8 mouse cellular contexts compared by ENCODE assay signal in the genomic region with DNA sequence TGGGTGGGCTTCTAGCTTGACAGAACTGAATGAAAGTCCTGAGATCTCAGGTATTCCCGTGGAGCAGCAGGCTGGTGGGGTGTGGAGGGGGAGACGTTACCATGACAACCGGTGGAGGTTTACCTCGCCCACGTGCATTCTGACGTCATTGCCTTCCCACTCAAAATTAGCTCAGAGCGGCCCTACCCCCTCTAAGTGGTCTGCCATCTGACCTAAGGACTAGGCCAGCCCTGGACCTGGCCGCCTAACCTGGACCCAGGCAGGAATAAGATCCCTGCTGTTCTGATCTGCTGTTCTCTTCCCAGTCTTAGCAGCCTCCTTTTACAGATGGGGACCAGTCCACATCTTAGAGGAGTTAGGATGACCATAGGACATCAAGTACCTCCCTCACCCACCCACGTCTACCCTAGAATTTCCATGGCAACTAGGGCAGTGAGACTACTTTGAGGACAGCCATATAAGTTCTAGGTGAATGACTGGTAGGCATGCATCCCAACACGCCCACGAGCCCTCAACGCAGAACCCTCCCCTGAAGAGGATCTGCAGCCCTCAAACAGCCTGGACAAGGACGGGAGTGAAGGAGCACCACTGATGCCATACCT. TPM values are rescaled to one million over a fixed set of nuclear protein-coding genes. Genes with fewer than 3 reads are reported as not detected.
DNase-seq lines count a peak whose midpoint lies in the region; ATAC-seq and TF ChIP-seq lines count a peak whose summit lies in the region.

No protein-coding gene starts in this region.

- H3K27ac ChIP-seq in heart, adult 2 months, result no peak overlapping the region
- H3K27ac ChIP-seq in embryonic facial prominence, embryonic 14.5 days (replicated peaks; ENCODE audit: low read depth, low read length), result no peak overlapping the region
- no peak overlapping the region for H3K27ac ChIP-seq in intestine, embryonic 15.5 days
- no peak overlapping the region for H3K27ac ChIP-seq in liver, embryonic 15.5 days (replicated peaks)
- H3K27ac ChIP-seq in stomach, embryonic 15.5 days, result no peak overlapping the region

- intact Hi-C loops in heart, adult 2 months (cut with DNase I), result no loop called here

- peak overlapping the region; percentile 85 for H3K4me2 ChIP-seq in embryonic facial prominence, embryonic 14.5 days (ENCODE audit: low read depth, low read length)
- H3K4me2 ChIP-seq in intestine, embryonic 15.5 days (replicated peaks), result peak overlapping the region; percentile 91
- H3K4me2 ChIP-seq in liver, embryonic 15.5 days, result peak overlapping the region; percentile 93
- peak overlapping the region; percentile 96 for H3K4me2 ChIP-seq in stomach, embryonic 15.5 days

- no peaks in the 10 kb centered on the region for H3K9me3 ChIP-seq in embryonic facial prominence, embryonic 14.5 days (ENCODE audit: control insufficient read depth, low read length)
- H3K9me3 ChIP-seq in intestine, embryonic 15.5 days, result no peaks in the 10 kb centered on the region
- no peaks in the 10 kb centered on the region for H3K9me3 ChIP-seq in liver, embryonic 15.5 days (replicated peaks)
- no peaks in the 10 kb centered on the region for H3K9me3 ChIP-seq in stomach, embryonic 15.5 days

- peak; percentile 0; the same call in 1 of the 2 replicates for ATAC-seq in embryonic facial prominence, embryonic 14.5 days (ENCODE audit: low read depth)
- ATAC-seq in intestine, embryonic 15.5 days, result 0 out of 2 replicates have a peak, but pooled peaks have one; percentile 11
- ATAC-seq in liver, embryonic 15.5 days (ENCODE audit: insufficient read depth), result no peak
- ATAC-seq in stomach, embryonic 15.5 days (ENCODE audit: insufficient read depth, low FRiP score, low read depth), result no peak

- H3K27me3 ChIP-seq in heart, adult 2 months (ENCODE audit: control insufficient read depth, insufficient read depth, low read length), result no peaks in the 10 kb centered on the region
- H3K27me3 ChIP-seq in embryonic facial prominence, embryonic 14.5 days (replicated peaks; ENCODE audit: control insufficient read depth, insufficient read depth, low read length), result peaks cover 8% of the 10 kb centered on the region
- peaks cover 22% of the 10 kb centered on the region for H3K27me3 ChIP-seq in intestine, embryonic 15.5 days (replicated peaks)
- H3K27me3 ChIP-seq in liver, embryonic 15.5 days, result peaks cover 42% of the 10 kb centered on the region
- peaks cover 14% of the 10 kb centered on the region; the same call in 1 of the 2 replicates for H3K27me3 ChIP-seq in stomach, embryonic 15.5 days (replicated peaks)

- H3K9ac ChIP-seq in heart, adult 2 months (ENCODE audit: low read depth, low read length), result peak overlapping the region; percentile 81
- peak overlapping the region; percentile 66 for H3K9ac ChIP-seq in embryonic facial prominence, embryonic 14.5 days (ENCODE audit: low read depth, low read length)
- H3K9ac ChIP-seq in intestine, embryonic 15.5 days, result peak overlapping the region; percentile 39
- peak overlapping the region; percentile 61; the same call in 1 of the 2 replicates for H3K9ac ChIP-seq in liver, embryonic 15.5 days
- peak overlapping the region; percentile 56 for H3K9ac ChIP-seq in stomach, embryonic 15.5 days

- 27% methylated on average over 13 of the region's 13 CpGs for WGBS in heart, adult 2 months
- 34% methylated on average over 9 of the region's 13 CpGs for WGBS in embryonic facial prominence, embryonic 14.5 days
- 36% methylated on average over 13 of the region's 13 CpGs for WGBS in intestine, embryonic 15.5 days
- 32% methylated on average over 13 of the region's 13 CpGs for WGBS in liver, embryonic 15.5 days (ENCODE audit: insufficient replicate concordance)
- 28% methylated on average over 13 of the region's 13 CpGs for WGBS in stomach, embryonic 15.5 days

- no peak for TF ChIP-seq CTCF in heart, adult 2 months (IDR thresholded peaks at IDR 0.05)

- peaks cover 4% of the 10 kb centered on the region for H3K4me1 ChIP-seq in heart, adult 2 months (ENCODE audit: control insufficient read depth, insufficient read depth, low read length)
- H3K4me1 ChIP-seq in embryonic facial prominence, embryonic 14.5 days (ENCODE audit: control insufficient read depth, insufficient read depth, low read length), result 0 out of 2 replicates have a peak, but pooled peaks cover 6% of the 10 kb centered on the region
- peaks cover 18% of the 10 kb centered on the region for H3K4me1 ChIP-seq in intestine, embryonic 15.5 days (replicated peaks)
- peaks cover 22% of the 10 kb centered on the region for H3K4me1 ChIP-seq in liver, embryonic 15.5 days (replicated peaks)
- peaks cover 8% of the 10 kb centered on the region for H3K4me1 ChIP-seq in stomach, embryonic 15.5 days

- H3K36me3 ChIP-seq in heart, adult 2 months (ENCODE audit: control insufficient read depth, insufficient read depth, low read length), result no peaks in the 10 kb centered on the region
- no peaks in the 10 kb centered on the region for H3K36me3 ChIP-seq in embryonic facial prominence, embryonic 14.5 days (ENCODE audit: control insufficient read depth, insufficient read depth, low read length)
- H3K36me3 ChIP-seq in intestine, embryonic 15.5 days, result no peaks in the 10 kb centered on the region
- H3K36me3 ChIP-seq in liver, embryonic 15.5 days (replicated peaks), result no peaks in the 10 kb centered on the region
- no peaks in the 10 kb centered on the region for H3K36me3 ChIP-seq in stomach, embryonic 15.5 days

- H3K79me2 ChIP-seq in heart, adult 2 months (replicated peaks; ENCODE audit: control insufficient read depth, insufficient read depth, low read length), result no peaks in the 10 kb centered on the region

- peak overlapping the region; percentile 66 for H3K4me3 ChIP-seq in heart, adult 2 months
- peak overlapping the region; percentile 61 for H3K4me3 ChIP-seq in embryonic facial prominence, embryonic 14.5 days (ENCODE audit: low read depth, low read length)
- H3K4me3 ChIP-seq in intestine, embryonic 15.5 days (replicated peaks), result peak overlapping the region; percentile 52
- H3K4me3 ChIP-seq in liver, embryonic 15.5 days (replicated peaks), result peak overlapping the region; percentile 67
- peak overlapping the region; percentile 62 for H3K4me3 ChIP-seq in stomach, embryonic 15.5 days (replicated peaks)

- no peak for TF ChIP-seq EP300 in heart, adult 2 months (IDR thresholded peaks at IDR 0.05; ENCODE audit: insufficient read depth, low read depth, low read length)

- DNase-seq in heart, adult 2 months, result no peak
- no peak for DNase-seq in heart, adult 8-10 months (ENCODE audit: low spot score)
- DNase-seq in ES-CJ7 (ENCODE audit: low read depth, low spot score), result peak; percentile 70
- no peak for DNase-seq in embryonic facial prominence, embryonic 14.5 days (ENCODE audit: low spot score)
- DNase-seq in adrenal gland, postnatal 4 days (ENCODE audit: low spot score in 2 of 2), result no peak

- TF ChIP-seq POLR2A in heart, adult 2 months (IDR thresholded peaks at IDR 0.05; ENCODE audit: insufficient read depth, low read depth, low read length), result 0 out of 2 replicates have a peak, but pooled peaks have one; percentile 1

RNA-seq across cellular contexts. Expression of a gene that starts 1.0 kb away (rescaled TPM):
- 1 to 10 TPM; 6.0 to 7.5 TPM for total RNA-seq in heart, adult 2 months (2021)
- polyA plus RNA-seq in heart, adult 2 months (2012; rRNA removed), result 6.7 and 7.0 TPM in 2 replicates
- 1 to 10 TPM; 4.4 to 7.0 (median 6.0) TPM for total RNA-seq in heart, adult 8-10 months (2022)
- 4.3 and 4.9 TPM in 2 replicates for polyA plus RNA-seq in embryonic facial prominence, embryonic 14.5 days (2014; fragmentation: Nextera tagmentation; extraction: Ambion mirVana)
- polyA plus RNA-seq in intestine, embryonic 15.5 days (2015; fragmentation: Nextera tagmentation; extraction: Ambion mirVana), result 5.4 and 5.5 TPM in 2 replicates
- polyA plus RNA-seq in liver, embryonic 15.5 days (2015; fragmentation: Nextera tagmentation; extraction: Ambion mirVana), result 2.2 and 2.9 TPM in 2 replicates
- 5.0 and 5.8 TPM in 2 replicates for polyA plus RNA-seq in stomach, embryonic 15.5 days (2015; fragmentation: Nextera tagmentation; extraction: Ambion mirVana)
- total RNA-seq in adrenal gland, postnatal 4 days (2021), result 10 to 100 TPM; 11.6 to 11.9 TPM

RNA-seq across cellular contexts. Expression of a gene that starts 10.4 kb away (rescaled TPM):
- 10 to 100 TPM; 18.4 to 22.9 TPM for total RNA-seq in heart, adult 2 months (2021)
- 32.4 and 37.0 TPM in 2 replicates for polyA plus RNA-seq in heart, adult 2 months (2012; rRNA removed)
- 10 to 100 TPM; 15.0 to 25.2 (median 20.2) TPM for total RNA-seq in heart, adult 8-10 months (2022)
- polyA plus RNA-seq in embryonic facial prominence, embryonic 14.5 days (2014; fragmentation: Nextera tagmentation; extraction: Ambion mirVana), result 31.1 and 36.7 TPM in 2 replicates
- polyA plus RNA-seq in intestine, embryonic 15.5 days (2015; fragmentation: Nextera tagmentation; extraction: Ambion mirVana), result 24.2 and 25.4 TPM in 2 replicates
- 8.9 and 9.0 TPM in 2 replicates for polyA plus RNA-seq in liver, embryonic 15.5 days (2015; fragmentation: Nextera tagmentation; extraction: Ambion mirVana)
- polyA plus RNA-seq in stomach, embryonic 15.5 days (2015; fragmentation: Nextera tagmentation; extraction: Ambion mirVana), result 28.8 and 30.6 TPM in 2 replicates
- total RNA-seq in adrenal gland, postnatal 4 days (2021), result 10 to 100 TPM; 79.6 to 82.6 TPM

RNA-seq across cellular contexts. Expression of a gene that starts 19.0 kb away (rescaled TPM):
- 10 to 100 TPM in 1 of 2 experiments, 1 to 10 TPM in 1; 9.3 to 11.2 TPM for total RNA-seq in heart, adult 2 months (2021)
- polyA plus RNA-seq in heart, adult 2 months (2012; rRNA removed), result 16.1 and 20.5 TPM in 2 replicates
- total RNA-seq in heart, adult 8-10 months (2022), result 10 to 100 TPM in 1 of 4 experiments, 1 to 10 TPM in 3; 8.2 to 10.8 (median 9.2) TPM
- polyA plus RNA-seq in embryonic facial prominence, embryonic 14.5 days (2014; fragmentation: Nextera tagmentation; extraction: Ambion mirVana), result 19.5 and 21.4 TPM in 2 replicates
- polyA plus RNA-seq in intestine, embryonic 15.5 days (2015; fragmentation: Nextera tagmentation; extraction: Ambion mirVana), result 18.2 and 18.4 TPM in 2 replicates
- 8.0 and 9.2 TPM in 2 replicates for polyA plus RNA-seq in liver, embryonic 15.5 days (2015; fragmentation: Nextera tagmentation; extraction: Ambion mirVana)
- polyA plus RNA-seq in stomach, embryonic 15.5 days (2015; fragmentation: Nextera tagmentation; extraction: Ambion mirVana), result 19.8 and 21.0 TPM in 2 replicates
- 10 to 100 TPM; 28.3 to 30.1 TPM for total RNA-seq in adrenal gland, postnatal 4 days (2021)

RNA-seq across cellular contexts. Expression of a gene that starts 19.1 kb away (rescaled TPM):
- total RNA-seq in heart, adult 2 months (2021), result 10 to 100 TPM; 22.6 to 34.3 TPM
- polyA plus RNA-seq in heart, adult 2 months (2012; rRNA removed), result 44.0 and 52.1 TPM in 2 replicates
- 10 to 100 TPM; 25.5 to 35.0 (median 27.5) TPM for total RNA-seq in heart, adult 8-10 months (2022)
- polyA plus RNA-seq in embryonic facial prominence, embryonic 14.5 days (2014; fragmentation: Nextera tagmentation; extraction: Ambion mirVana), result 24.5 and 26.3 TPM in 2 replicates
- 15.3 and 18.4 TPM in 2 replicates for polyA plus RNA-seq in intestine, embryonic 15.5 days (2015; fragmentation: Nextera tagmentation; extraction: Ambion mirVana)
- 4.6 and 5.3 TPM in 2 replicates for polyA plus RNA-seq in liver, embryonic 15.5 days (2015; fragmentation: Nextera tagmentation; extraction: Ambion mirVana)
- 20.5 and 22.5 TPM in 2 replicates for polyA plus RNA-seq in stomach, embryonic 15.5 days (2015; fragmentation: Nextera tagmentation; extraction: Ambion mirVana)
- 10 to 100 TPM; 33.8 to 46.6 TPM for total RNA-seq in adrenal gland, postnatal 4 days (2021)

RNA-seq across cellular contexts. Expression of a gene that starts 22.4 kb away (rescaled TPM):
- total RNA-seq in heart, adult 2 months (2021), result 10 to 100 TPM; 25.6 to 29.4 TPM
- 16.2 and 16.4 TPM in 2 replicates for polyA plus RNA-seq in heart, adult 2 months (2012; rRNA removed)
- total RNA-seq in heart, adult 8-10 months (2022), result 10 to 100 TPM; 22.0 to 36.7 (median 27.5) TPM
- 5.7 and 6.1 TPM in 2 replicates for polyA plus RNA-seq in embryonic facial prominence, embryonic 14.5 days (2014; fragmentation: Nextera tagmentation; extraction: Ambion mirVana)
- polyA plus RNA-seq in intestine, embryonic 15.5 days (2015; fragmentation: Nextera tagmentation; extraction: Ambion mirVana), result 1.8 and 2.3 TPM in 2 replicates
- 0.18 and 0.37 TPM in 2 replicates for polyA plus RNA-seq in liver, embryonic 15.5 days (2015; fragmentation: Nextera tagmentation; extraction: Ambion mirVana)
- 3.0 and 3.1 TPM in 2 replicates for polyA plus RNA-seq in stomach, embryonic 15.5 days (2015; fragmentation: Nextera tagmentation; extraction: Ambion mirVana)
- total RNA-seq in adrenal gland, postnatal 4 days (2021), result 1 to 10 TPM; 4.0 to 4.5 TPM

Comparison
In these comparisons a context has a peak if more than half of its experiments do, and no peak if none do; other contexts are left out.
1. ATAC-seq: peak in embryonic facial prominence, embryonic 14.5 days (single experiment) and intestine, embryonic 15.5 days (single experiment); none in liver, embryonic 15.5 days (single experiment) and stomach, embryonic 15.5 days (single experiment).
2. Peak in every context shown above with its lines, with median percentiles within 50 percentile points of each other: H3K4me3 ChIP-seq, H3K9ac ChIP-seq and H3K4me2 ChIP-seq.